Mouse (Mus musculus): ENCODE data around the gene Rnd1.

- no peak for TF ChIP-seq CTCF (IDR thresholded peaks at IDR 0.05; ENCODE audit: extremely low read depth, insufficient read depth, low read length)
- TF ChIP-seq POLR2A (IDR thresholded peaks at IDR 0.05; ENCODE audit: extremely low read depth, insufficient read depth, low read length): no peak
These were observed 46.7 kb downstream of the Rnd1 start, which contains the start of gene Cacnb3 for GRCm38 (mm10) chr15:98630540-98630939.

Measured in cortical plate, adult 2 months (tissue).